Mouse (Mus musculus): Measurements from ENCODE around the gene Abcf3.

The Abcf3 gene

GRCm38 (mm10) chr16:20548096-20548948 is at the start of gene Abcf3:
Abcf3 (plus strand) TSS chr16:20548577.
- peak; percentile 96 for DNase-seq

- DNase-seq, result peak; percentile 90
These were observed 49.5 kb upstream of the Abcf3 start, which contains the start of gene Eif2b5 for GRCm38 (mm10) chr16:20498677-20499475. Eif2b5 (plus strand) TSS chr16:20498817.

GRCm38 (mm10) chr16:20506000-20506399 is 42.4 kb upstream of the Abcf3 start:
- DNase-seq, result no peak

DNA sequence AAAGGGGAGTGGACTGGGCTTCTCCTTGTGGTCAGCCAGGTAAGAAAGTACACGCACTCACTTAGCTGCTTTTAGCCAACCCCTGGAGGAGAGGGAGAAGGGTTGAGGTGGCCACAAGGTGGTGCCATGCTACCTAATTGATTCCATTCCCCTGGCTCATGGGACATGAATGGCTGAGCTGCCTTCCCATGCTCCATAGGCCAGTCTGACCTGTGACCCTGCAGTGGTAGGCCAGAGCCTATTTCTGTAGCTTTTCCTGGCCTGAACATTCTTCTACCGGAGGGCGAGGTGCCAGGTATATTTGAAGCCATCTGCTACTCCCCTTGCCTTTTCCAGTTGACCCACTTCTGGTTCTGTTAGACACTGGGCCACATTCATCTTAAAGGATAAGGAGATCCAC is 39.0 kb upstream of the Abcf3 start:
- peak; percentile 48 for DNase-seq

- no peak for DNase-seq
These were observed 37.0 kb upstream of the Abcf3 start for GRCm38 (mm10) chr16:20511277-20511847.

DNA sequence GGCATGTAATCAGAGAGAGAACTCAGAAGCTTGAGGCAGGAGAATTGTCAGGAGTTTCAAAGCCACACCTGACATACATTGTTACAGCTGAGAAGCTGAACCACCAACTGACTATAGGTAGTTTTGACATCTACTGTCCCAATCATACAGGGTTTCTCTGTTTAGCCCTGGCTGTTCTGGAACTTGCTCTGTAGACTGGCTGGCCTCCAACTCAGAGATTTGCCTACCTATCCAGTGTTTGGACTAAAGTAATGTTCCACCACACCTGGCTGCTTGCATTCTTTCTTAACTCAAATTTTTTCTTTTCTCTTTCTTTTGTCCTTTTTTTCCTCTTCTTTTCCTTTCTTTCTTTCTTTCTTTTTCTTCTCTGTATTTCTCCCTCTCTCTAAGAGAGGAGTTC is 32.3 kb upstream of the Abcf3 start:
- no peak for DNase-seq

DNA sequence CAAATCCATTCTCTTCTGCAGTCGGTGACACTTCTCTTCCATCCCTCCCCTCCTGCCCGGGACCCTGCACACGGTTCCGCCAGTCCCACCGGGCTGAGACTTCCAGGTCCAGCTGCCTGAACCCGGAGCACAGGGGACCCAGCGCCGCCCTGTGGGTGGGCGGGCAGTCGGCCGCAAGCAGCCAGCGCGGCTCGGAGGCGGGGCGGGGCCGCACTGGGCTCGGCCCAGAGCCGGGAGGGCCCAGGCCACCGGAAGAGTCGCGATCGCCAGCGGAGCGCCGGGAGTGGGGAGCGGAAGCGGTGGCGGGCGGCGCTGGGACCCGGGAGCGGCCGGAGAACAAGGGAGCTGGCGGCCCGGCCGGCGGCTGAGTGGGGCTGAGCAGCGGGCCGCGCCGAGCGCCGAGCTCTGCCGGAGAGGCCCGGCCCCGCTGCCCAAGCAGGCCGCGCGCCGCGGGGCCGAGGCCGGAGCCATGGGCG is 31.6 kb upstream of the Abcf3 start, which contains the start of gene Dvl3:
Gene Dvl3, plus strand, starts transcription at position 257 of the 476 bp plus-strand sequence.
- DNase-seq, result peak; percentile 84

- peak; percentile 71 for DNase-seq
These were observed 31.2 kb upstream of the Abcf3 start for GRCm38 (mm10) chr16:20517216-20517615.

GRCm38 (mm10) chr16:20517701-20518374 is 30.5 kb upstream of the Abcf3 start:
- no peak for DNase-seq

DNA sequence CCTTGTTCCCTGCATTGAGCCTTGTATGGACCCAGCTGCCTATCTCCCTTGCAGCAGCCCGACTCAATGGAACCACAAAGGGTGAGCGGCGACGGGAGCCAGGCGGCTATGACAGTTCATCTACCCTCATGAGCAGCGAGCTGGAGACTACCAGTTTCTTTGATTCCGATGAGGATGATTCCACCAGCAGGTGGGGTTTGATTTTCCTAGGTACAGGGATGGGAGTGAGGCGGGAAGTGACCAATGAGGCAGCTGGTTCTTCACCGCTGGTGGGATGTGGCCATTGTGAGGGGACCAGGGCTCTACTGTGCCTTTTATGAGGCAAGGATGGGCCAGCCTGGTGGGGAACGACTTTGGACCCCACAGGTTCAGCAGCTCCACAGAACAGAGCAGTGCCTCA is 24.5 kb upstream of the Abcf3 start:
- no peak for DNase-seq

GRCm38 (mm10) chr16:20528779-20529178 is 19.6 kb upstream of the Abcf3 start:
- DNase-seq, result no peak

DNA sequence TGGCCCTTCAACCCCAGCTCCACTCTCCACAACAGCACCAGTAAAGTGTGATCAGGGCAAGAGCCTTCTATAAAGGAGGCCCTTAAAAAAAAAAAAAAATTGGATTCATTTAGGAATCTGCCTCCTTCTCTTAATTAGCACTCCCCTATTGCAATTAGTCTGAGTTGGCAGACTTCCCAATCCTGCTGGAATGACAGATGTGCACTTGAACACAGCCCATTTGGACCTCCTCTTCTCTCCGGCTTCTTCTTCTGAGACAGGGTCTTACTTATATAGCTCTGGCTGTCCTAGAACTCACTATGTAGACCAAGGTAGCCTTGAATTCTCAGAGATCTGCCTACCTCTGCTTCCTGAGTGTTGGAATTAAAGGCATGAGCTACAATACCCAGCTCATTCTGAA is 19.0 kb upstream of the Abcf3 start:
- DNase-seq, result no peak

- no peak for DNase-seq
These were observed 17.4 kb upstream of the Abcf3 start for GRCm38 (mm10) chr16:20530941-20531340.

GRCm38 (mm10) chr16:20534617-20535295 is 13.6 kb upstream of the Abcf3 start:
- DNase-seq, result no peak

DNA sequence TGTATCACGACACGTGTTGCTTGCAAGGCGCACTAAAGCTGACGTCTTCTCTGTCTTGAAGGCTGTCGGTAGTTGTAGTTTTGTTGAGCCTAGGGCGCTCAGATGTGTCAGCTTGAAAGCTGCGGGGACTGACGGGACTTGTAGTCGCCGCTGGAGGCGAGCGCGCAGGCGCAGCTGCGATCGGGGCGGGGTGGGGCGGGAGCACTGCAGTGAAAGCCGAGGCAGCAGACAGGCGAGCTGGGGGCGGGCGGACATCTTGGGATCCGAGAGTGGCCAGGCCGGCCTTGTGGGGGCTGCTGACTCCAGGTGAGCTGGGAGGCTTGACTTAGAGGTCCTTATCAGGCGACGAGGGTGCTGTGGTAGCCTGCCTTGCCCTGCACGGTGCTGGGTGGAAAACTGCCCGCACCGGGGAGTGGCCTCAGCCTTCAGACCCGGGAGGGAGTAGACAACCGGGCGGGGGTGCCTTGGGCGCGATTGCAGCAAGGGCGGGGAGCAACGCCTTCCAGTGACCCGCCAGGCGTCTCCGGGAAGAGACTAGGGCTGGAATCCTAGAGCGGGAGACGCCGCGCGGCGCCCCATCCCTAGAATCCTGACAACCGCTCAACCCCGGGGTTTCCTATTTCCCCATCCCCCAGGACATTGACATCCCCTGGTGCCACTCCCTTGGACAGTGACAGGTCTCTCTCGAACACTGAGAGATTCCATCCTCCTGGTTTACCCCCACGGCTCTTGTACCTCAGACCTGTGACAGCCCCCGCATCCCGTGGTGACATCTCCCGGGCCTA is 12.9 kb upstream of the Abcf3 start, which contains the start of gene Ap2m1:
Gene Ap2m1, plus strand, starts transcription at position 183 of the 785 bp plus-strand sequence.
- DNase-seq, result peak; percentile 93

GRCm38 (mm10) chr16:20536081-20536665 is 12.2 kb upstream of the Abcf3 start:
- DNase-seq, result no peak

- DNase-seq, result no peak
These were observed 11.3 kb upstream of the Abcf3 start for GRCm38 (mm10) chr16:20537071-20537471.

DNA sequence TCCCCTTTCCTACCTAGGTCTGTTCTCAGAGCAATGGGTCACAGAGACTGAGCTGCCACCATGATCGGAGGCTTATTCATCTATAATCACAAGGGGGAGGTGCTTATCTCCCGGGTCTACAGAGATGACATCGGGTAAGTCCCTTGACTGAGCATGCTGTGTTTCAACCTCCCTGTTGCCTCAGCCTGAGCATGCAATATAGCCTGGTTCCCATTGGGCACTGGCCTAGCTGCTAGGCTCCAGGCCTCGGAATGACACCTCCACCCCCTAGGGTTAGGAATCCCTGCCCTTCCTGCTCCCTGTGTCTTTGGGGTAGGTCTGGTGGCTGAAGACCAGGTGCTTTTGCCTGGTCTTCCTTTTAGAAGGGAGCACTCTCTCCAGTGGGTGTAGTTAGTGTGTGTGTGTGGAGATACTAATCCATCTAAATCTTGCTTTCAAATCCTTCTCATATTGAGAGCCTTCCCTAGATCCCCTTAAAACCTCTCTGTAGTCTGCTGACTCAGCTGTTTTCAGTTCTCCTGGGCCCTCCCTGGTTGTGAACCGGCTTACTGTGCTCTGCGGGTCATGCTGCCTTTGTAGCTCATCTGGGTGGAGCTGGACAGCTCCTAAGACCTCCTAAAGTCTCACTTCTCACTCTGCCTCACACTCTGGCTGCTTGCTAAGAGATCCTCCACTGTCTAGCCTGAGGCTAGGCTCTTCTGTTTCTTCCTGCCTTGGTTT is 10.6 kb upstream of the Abcf3 start:
- no peak for DNase-seq

DNA sequence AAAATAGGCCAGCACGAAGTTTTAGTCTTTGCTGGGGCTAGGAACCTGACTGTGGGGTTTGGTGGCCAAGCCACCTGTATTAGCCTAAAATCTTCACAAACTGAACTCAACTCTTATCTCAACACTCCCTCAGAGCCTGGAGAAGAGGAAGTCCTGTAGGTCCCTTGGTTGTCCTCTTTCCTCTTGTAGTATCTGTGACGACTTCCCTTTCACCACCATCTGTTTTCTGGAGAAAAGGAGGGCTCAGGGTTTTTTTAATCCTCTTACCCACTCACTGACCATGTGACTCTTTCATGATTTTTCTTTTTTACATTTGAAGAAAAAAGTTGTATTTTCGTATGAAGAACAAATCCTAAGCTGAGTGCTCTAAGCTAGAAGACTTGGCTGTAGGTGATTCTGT is 8.7 kb upstream of the Abcf3 start:
- no peak for DNase-seq

GRCm38 (mm10) chr16:20540438-20540837 is 7.9 kb upstream of the Abcf3 start:
- no peak for DNase-seq
